17 mouse cellular contexts compared by ENCODE assay signal in genomic region chr6:146513899-146514298, GRCm38 (mm10). TPM values are rescaled to one million over a fixed set of nuclear protein-coding genes. Genes with fewer than 3 reads are reported as not detected.
DNase-seq lines count a peak whose midpoint lies in the region; ATAC-seq and TF ChIP-seq lines count a peak whose summit lies in the region.
"Had no signal": no experiment of that assay in that cellular context is flagged by ENCODE, and none has a peak within 500 bp of the region (broad histone marks: within the 10 kb centered on the region; RNA-seq: fewer than 3 reads in every experiment).

No protein-coding gene starts in this region.

- H3K27ac ChIP-seq in heart, embryonic 11.5 days (ENCODE audit: low read depth, low read length), result peak overlapping the region; percentile 50
- H3K27ac ChIP-seq in kidney, embryonic 15.5 days, result peak overlapping the region; percentile 39; the same call in 1 of the 2 replicates
- H3K27ac ChIP-seq in lung, postnatal 0 days (ENCODE audit: low read length), result no peak overlapping the region
- H3K27ac ChIP-seq: embryonic facial prominence, embryonic 15.5 days; hindbrain, embryonic 13.5 days; liver, embryonic 12.5 days; neural tube, embryonic 15.5 days; stomach, embryonic 15.5 days had no signal

- H3K4me1 ChIP-seq in heart, embryonic 11.5 days (ENCODE audit: control insufficient read depth, insufficient read depth, low read length), result peaks cover 26% of the 10 kb centered on the region
- H3K4me1 ChIP-seq in kidney, embryonic 15.5 days, result peaks cover 8% of the 10 kb centered on the region
- no peaks in the 10 kb centered on the region for H3K4me1 ChIP-seq in lung, postnatal 0 days (ENCODE audit: insufficient read depth, low read depth, low read length)
- H3K4me1 ChIP-seq: embryonic facial prominence, embryonic 15.5 days; hindbrain, embryonic 13.5 days; stomach, embryonic 15.5 days had no signal

- no peaks in the 10 kb centered on the region for H3K36me3 ChIP-seq in heart, embryonic 11.5 days (ENCODE audit: control insufficient read depth, insufficient read depth, low read length)
- no peaks in the 10 kb centered on the region for H3K36me3 ChIP-seq in kidney, embryonic 15.5 days
- H3K36me3 ChIP-seq in lung, postnatal 0 days (ENCODE audit: insufficient read depth, low read length), result no peaks in the 10 kb centered on the region
- H3K36me3 ChIP-seq: embryonic facial prominence, embryonic 15.5 days; hindbrain, embryonic 13.5 days; liver, embryonic 12.5 days; neural tube, embryonic 15.5 days; stomach, embryonic 15.5 days had no signal

- no peak overlapping the region for H3K9ac ChIP-seq in heart, embryonic 11.5 days (ENCODE audit: low read depth, low read length)
- no peak overlapping the region for H3K9ac ChIP-seq in kidney, embryonic 15.5 days
- no peak overlapping the region for H3K9ac ChIP-seq in lung, postnatal 0 days (replicated peaks; ENCODE audit: low read depth)
- H3K9ac ChIP-seq: embryonic facial prominence, embryonic 15.5 days; hindbrain, embryonic 13.5 days; liver, embryonic 12.5 days; neural tube, embryonic 15.5 days; stomach, embryonic 15.5 days had no signal

- H3K27me3 ChIP-seq in heart, embryonic 11.5 days (ENCODE audit: control insufficient read depth, insufficient read depth, low read length), result no peaks in the 10 kb centered on the region
- H3K27me3 ChIP-seq in kidney, embryonic 15.5 days, result no peaks in the 10 kb centered on the region
- no peaks in the 10 kb centered on the region for H3K27me3 ChIP-seq in lung, postnatal 0 days (replicated peaks; ENCODE audit: insufficient read depth, low read length)
- H3K27me3 ChIP-seq: embryonic facial prominence, embryonic 15.5 days; hindbrain, embryonic 13.5 days; liver, embryonic 12.5 days; neural tube, embryonic 15.5 days; stomach, embryonic 15.5 days had no signal

- no peak for DNase-seq in heart, postnatal 25 days (ENCODE audit: low spot score)
- no peak for DNase-seq in kidney, adult 8-10 months
- peak; percentile 21 for DNase-seq in lung, postnatal 0 days (ENCODE audit: low spot score)
- no peak for DNase-seq in lung, postnatal 36 days
- no peak for DNase-seq in frontal cortex, postnatal 25 days (ENCODE audit: low spot score in 2 of 2)
- DNase-seq: adrenal gland, adult 2 months; cerebellum, adult 8-10 months had no signal

- no peak overlapping the region for H3K4me3 ChIP-seq in heart, embryonic 11.5 days (ENCODE audit: low read depth, low read length)
- H3K4me3 ChIP-seq in kidney, embryonic 15.5 days (replicated peaks), result no peak overlapping the region
- no peak overlapping the region for H3K4me3 ChIP-seq in lung, postnatal 0 days (ENCODE audit: low read depth, low read length)
- H3K4me3 ChIP-seq: embryonic facial prominence, embryonic 15.5 days; hindbrain, embryonic 13.5 days; liver, embryonic 12.5 days; neural tube, embryonic 15.5 days; stomach, embryonic 15.5 days had no signal

- ATAC-seq in heart, embryonic 11.5 days (replicated peaks; ENCODE audit: insufficient number of reproducible peaks, low FRiP score, low TSS enrichment), result no peak
- no peak for ATAC-seq in kidney, embryonic 15.5 days (replicated peaks; ENCODE audit: low FRiP score)
- peak; percentile 48; the same call in 1 of the 2 replicates for ATAC-seq in lung, postnatal 0 days
- ATAC-seq: forebrain, embryonic 16.5 days; inflammation-experienced regulatory T-cells, adult 6 months; liver, embryonic 12.5 days; midbrain, embryonic 16.5 days had no signal

- no peaks in the 10 kb centered on the region for H3K9me3 ChIP-seq in heart, embryonic 11.5 days (replicated peaks; ENCODE audit: control insufficient read depth, low read length)
- H3K9me3 ChIP-seq in kidney, embryonic 15.5 days (replicated peaks), result no peaks in the 10 kb centered on the region
- H3K9me3 ChIP-seq in lung, postnatal 0 days (ENCODE audit: low read length), result no peaks in the 10 kb centered on the region
- H3K9me3 ChIP-seq: embryonic facial prominence, embryonic 15.5 days; hindbrain, embryonic 13.5 days; liver, embryonic 12.5 days; neural tube, embryonic 15.5 days; stomach, embryonic 15.5 days had no signal

- TF ChIP-seq CTCF in lung, postnatal 0 days (IDR thresholded peaks at IDR 0.05), result no peak

- 22% methylated on average over 5 of the region's 5 CpGs for WGBS in heart, embryonic 11.5 days (ENCODE audit: insufficient replicate concordance)
- WGBS in kidney, embryonic 15.5 days, result 40% methylated on average over 5 of the region's 5 CpGs
- 27% methylated on average over 5 of the region's 5 CpGs for WGBS in lung, postnatal 0 days

- TF ChIP-seq EP300 in lung, postnatal 0 days (IDR thresholded peaks at IDR 0.05), result no peak

- intact Hi-C loops in heart, postnatal 25 days (cut with DNase I), result no loop called here

- 0 out of 2 replicates have a peak overlapping the region, but pooled peaks have one; percentile 0 for H3K4me2 ChIP-seq in heart, embryonic 11.5 days
- H3K4me2 ChIP-seq in kidney, embryonic 15.5 days, result no peak overlapping the region
- no peak overlapping the region for H3K4me2 ChIP-seq in lung, postnatal 0 days (replicated peaks; ENCODE audit: low read depth, low read length)
- H3K4me2 ChIP-seq: embryonic facial prominence, embryonic 15.5 days; hindbrain, embryonic 13.5 days; liver, embryonic 12.5 days; neural tube, embryonic 15.5 days; stomach, embryonic 15.5 days had no signal

RNA-seq across cellular contexts. Expression of gene Itpr2, which starts 11.9 kb away (rescaled TPM):
- 31.3 and 33.6 TPM in 2 replicates for polyA plus RNA-seq in heart, embryonic 11.5 days (2014; fragmentation: Nextera tagmentation; extraction: Ambion mirVana)
- total RNA-seq in heart, postnatal 25 days (2021), result 10 to 100 TPM; 23.6 to 24.9 TPM
- 11.6 and 15.0 TPM in 2 replicates for polyA plus RNA-seq in kidney, embryonic 15.5 days (2015; fragmentation: Nextera tagmentation; extraction: Ambion mirVana)
- polyA plus RNA-seq in lung, postnatal 0 days (2015; fragmentation: Nextera tagmentation; extraction: Ambion mirVana), result 15.7 and 23.2 TPM in 2 replicates
